Mouse (Mus musculus): ENCODE measurements at regions not wholly inside any gene's neighbourhood (a gene's known extent, or its start where the extent isn't known, plus 50 kb on each side); places are given as distances from the start of the nearest gene placed in this dataset.

DNA sequence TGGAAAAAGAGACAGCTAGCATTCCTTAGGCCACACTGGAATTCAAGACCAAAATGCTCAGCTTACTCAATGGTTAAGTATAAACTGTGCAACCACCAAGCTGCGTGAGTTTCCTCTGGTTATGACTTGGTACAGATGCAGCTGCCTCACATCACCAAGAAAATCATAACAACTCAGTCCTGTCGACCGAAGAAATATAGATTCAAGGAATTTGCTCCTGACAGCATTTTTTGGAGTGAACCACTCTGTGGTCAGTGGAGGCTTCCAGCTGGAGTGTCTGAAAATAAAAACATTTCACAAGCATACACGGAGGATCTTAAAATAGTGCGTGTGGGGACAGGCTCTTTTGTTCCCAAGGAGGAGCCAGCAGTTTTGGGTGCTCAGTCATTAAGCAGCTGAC is 253.8 kb downstream of the Bckdhb start:
- peak; percentile 6 for DNase-seq

DNA sequence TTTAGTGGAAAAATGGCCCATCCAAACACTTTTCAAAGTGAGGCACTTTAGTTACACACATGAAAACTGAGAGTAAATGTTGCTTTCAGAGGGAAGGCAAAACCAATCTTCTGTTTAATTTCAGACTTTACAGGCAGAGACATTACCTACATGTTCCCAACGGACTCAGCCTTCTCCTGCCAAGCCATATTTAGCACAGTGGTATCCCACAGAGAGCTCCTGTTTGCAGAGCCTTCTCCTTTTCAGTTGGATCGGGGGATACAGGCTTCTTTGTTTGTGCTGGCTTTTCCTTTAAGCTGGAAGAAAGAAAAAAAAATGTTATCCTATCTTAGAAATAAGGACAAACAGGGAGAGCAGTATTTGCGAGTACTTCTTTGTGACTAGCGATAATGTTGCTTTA is 254.3 kb downstream of the Bckdhb start:
- DNase-seq, result no peak

DNA sequence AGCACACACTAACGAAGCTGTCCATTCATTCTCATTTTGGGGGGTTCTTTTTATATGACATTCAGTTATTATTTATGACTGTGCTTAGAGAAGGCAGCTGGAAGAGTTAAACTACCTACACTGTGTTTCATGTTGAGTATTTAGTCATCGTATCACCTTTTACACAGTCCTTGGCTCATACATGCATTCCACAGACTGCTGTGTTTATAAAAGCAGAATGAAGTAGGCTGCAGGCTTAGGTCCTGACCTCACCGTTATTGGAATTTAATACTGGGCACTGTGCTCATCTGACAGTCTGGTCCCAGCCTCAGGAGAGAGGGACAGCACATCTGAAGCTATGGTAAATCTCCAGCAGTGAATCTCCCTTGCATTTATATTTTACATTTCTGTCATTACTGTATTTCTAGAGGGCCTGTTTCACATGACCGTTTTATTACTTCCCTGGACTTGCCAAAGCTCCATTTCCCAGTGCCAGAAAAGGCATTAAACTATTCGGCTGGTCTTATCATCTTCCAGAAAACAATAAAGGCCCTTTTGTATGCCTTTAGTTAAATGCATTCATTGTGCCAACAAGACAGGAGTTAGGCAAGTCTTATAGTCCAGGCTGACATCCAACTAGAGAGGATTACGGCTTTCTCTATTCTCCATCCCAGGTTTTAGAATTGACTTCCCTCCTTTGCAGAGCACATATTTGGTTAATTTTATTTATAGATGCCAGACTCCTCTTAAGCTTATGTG is 258.9 kb downstream of the Bckdhb start:
- no peak for DNase-seq

- no peak for DNase-seq
These were observed 262.6 kb downstream of the Bckdhb start for GRCm38 (mm10) chr9:84187531-84187930.

GRCm38 (mm10) chr9:84193405-84193804 is 268.5 kb downstream of the Bckdhb start:
- DNase-seq, result no peak

GRCm38 (mm10) chr9:84194716-84195115 is 269.8 kb downstream of the Bckdhb start:
- DNase-seq, result no peak

DNA sequence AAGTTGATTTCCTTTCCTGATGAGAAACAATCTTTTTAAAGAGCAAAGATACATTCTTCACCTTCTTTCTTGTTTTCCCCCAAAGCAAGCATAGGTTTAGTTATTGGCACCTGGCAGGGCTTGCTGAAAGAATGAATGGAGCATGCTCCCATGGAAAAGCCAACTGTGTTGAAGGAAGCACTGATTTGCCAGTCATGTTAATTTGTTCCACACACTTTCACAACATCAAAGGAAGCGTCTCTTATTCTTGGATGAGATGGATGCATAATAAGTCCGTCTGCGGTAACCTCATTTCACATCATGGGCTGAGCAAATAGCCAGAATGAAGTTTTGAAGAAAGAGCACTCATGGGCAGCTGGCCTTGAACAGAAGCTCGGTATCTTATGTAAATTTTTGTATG is 270.4 kb downstream of the Bckdhb start:
- DNase-seq, result no peak

DNA sequence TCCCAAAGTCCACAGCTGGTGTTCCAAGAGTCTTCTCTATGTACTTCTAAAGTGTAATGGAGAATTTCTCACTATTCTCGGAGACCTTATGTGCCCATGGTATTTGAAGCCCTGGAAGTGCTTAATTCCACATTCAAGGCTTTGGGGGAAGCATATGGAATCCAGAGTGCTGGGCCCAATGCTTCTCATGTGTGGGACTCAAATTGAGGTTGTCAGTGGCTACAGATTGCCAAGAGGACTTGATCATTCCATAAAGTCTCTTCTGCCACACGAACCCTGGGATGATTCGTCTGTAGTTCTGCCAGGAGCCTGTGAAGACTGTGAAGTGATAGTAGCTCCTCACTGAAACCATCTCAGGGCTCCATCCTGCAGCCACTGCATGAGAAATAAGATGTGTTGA is 275.3 kb downstream of the Bckdhb start:
- DNase-seq, result no peak

DNA sequence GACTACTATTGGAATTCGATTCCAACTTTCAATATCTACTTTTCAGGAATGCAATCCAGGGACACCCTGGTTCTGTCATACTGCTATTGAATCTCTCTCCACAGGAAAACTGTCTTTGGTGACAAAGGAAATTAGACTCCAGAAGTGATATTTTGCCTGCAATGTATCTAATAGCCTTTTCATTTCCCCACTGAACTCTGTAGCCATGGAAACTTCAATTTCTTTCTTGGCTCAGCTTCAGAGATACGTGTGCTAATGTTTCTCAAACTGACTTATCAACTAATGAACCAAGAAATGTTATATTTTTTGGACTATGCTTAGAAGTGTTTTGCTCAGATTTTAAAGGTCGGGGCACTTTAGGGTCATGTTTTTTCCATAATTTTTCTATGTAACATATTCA is 279.1 kb downstream of the Bckdhb start:
- no peak for DNase-seq

DNA sequence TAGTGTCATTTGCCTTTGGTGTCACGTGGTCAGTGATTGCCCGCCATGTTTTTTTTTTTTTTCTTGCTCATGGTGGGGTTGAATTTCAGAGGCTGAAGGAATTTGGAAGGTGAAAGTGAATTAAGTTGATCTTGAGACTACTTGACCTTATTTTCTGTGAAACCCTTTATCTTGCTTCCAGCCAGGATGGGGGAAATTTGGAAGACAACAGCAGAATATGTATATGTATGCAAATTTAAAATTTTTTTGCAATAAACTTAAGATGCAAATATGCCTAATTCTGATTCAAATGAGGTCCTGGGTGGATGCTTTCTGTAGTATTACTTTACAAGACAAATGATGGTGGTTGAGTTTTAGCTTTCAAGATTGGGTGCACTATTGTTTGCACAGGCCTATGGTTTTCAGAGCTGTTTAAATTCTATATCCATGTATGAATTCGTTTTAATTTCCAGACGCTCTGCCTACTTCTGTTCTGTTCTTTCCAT is 315.6 kb downstream of the Bckdhb start:
- no peak for DNase-seq

- DNase-seq, result no peak
These were observed 324.8 kb downstream of the Bckdhb start for GRCm38 (mm10) chr9:84249765-84250164.

- DNase-seq, result no peak
These were observed 328.4 kb downstream of the Bckdhb start for GRCm38 (mm10) chr9:84253022-84253991.

DNA sequence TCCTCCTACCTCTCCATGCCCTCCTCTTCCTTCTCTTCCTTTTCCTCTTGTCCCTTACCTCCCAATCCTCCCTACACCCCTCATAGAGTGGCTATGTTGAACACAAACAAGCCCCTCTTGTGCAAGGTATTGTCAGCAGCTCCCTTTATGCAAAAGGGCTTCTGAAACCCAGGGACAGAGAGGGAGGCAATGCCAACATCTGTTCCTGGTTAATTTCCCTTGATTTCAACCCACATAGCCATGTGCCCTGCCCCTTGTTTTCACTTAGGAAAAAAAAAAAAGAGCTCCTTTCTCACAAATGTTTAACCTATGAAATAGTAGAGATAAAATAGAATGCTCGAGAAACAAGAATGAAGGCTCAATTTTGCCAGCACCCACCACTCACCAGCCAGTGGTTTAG is 333.5 kb downstream of the Bckdhb start:
- DNase-seq, result no peak

- DNase-seq, result no peak
These were observed 334.8 kb downstream of the Bckdhb start for GRCm38 (mm10) chr9:84259751-84260150.

DNA sequence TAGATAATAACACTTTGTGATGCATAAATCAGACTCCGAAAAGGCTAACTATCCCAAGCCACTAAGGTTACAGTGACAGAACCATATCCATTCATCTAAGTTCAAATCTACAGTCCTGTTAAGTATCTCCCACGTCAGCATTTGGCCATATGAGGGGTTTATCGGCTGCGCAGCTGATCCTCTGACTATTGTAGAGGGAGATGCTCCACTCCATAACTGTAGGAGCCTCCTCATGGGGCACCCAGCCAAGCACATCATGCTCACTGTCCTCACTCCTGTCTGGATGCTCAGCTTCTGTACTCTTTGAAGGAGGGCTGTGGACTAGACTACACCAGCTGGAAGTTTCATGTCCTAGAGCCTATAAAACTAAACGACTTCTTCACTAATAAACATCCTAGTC is 337.2 kb downstream of the Bckdhb start:
- DNase-seq, result no peak

GRCm38 (mm10) chr9:84266974-84267373 is 342.0 kb downstream of the Bckdhb start:
- DNase-seq, result no peak

GRCm38 (mm10) chr9:84274608-84275007 is 349.7 kb downstream of the Bckdhb start:
- DNase-seq, result no peak

GRCm38 (mm10) chr9:84278295-84278694 is 353.4 kb downstream of the Bckdhb start:
- DNase-seq, result no peak

GRCm38 (mm10) chr9:84278731-84279130 is 353.8 kb downstream of the Bckdhb start:
- DNase-seq, result no peak

GRCm38 (mm10) chr9:84280898-84281297 is 356.0 kb downstream of the Bckdhb start:
- no peak for DNase-seq

GRCm38 (mm10) chr9:84281610-84282009 is 356.7 kb downstream of the Bckdhb start:
- no peak for DNase-seq

DNA sequence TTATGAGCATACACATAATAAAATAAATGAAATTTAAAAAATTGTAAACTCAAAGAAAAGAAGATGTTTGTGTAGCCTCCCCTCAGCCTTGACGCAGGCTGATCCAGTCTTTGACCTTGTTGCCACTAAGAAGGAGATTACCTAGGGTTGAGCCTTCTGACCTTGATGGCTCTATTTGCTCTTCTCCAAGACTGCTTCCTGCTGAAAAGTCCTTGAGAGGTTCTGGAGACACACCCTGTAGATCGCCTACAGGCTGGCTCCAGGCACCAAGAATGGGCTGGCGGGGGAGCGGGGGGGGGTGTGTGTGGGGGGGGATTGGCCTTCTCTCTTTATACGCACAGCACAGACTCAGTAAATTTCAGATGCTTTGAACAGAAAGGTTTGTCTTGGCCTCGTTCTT is 358.4 kb downstream of the Bckdhb start:
- DNase-seq, result no peak

GRCm38 (mm10) chr9:84285604-84286003 is 360.7 kb downstream of the Bckdhb start:
- no peak for DNase-seq
